Comparison of ENCODE assay signal across 25 mouse cellular contexts in the genomic region with DNA sequence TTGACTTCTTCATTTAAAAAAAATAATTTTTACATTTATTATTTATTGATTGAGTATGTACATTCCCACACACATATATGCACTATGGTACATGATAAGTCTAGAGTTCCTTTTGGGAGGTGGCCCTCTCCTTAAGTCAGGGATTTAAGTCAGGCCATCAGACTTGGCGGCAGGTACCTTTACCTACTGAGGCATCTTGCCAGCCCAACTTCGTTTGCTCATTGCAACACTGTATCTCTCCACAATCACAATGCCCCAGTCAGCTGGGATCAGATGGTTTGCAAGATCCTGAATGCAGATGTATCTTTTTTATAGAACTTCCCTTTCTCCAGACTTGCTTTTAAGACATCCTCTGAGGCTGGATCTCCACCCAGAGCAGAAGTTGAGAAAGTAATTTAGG.
"Had no signal": no experiment of that assay in that cellular context is flagged by ENCODE, and none has a peak within 500 bp of the region (broad histone marks: within the 10 kb centered on the region; RNA-seq: fewer than 3 reads in every experiment).

No protein-coding gene starts in this region.

- DNase-seq: forebrain, postnatal 0 days; gastrocnemius, postnatal 14 days; gastrocnemius, postnatal 36 days; heart, postnatal 10 days; heart, postnatal 4 days; kidney, adult 11 months; kidney, adult 2 months; kidney, adult 9 months; kidney, postnatal 14 days; kidney, postnatal 36 days; layer of hippocampus, adult 9-11 months; liver; liver, embryonic 13.5 days had no signal

- ATAC-seq: forebrain, postnatal 0 days; hindbrain, postnatal 0 days; intestine, embryonic 16.5 days had no signal

- H3K9me3 ChIP-seq: heart, embryonic 10.5 days; hindbrain, embryonic 10.5 days; hindbrain, embryonic 12.5 days; kidney, embryonic 15.5 days; limb, embryonic 10.5 days; limb, embryonic 12.5 days; liver, embryonic 13.5 days had no signal

- H3K4me1 ChIP-seq: heart, embryonic 10.5 days; heart, embryonic 12.5 days; hindbrain, embryonic 10.5 days; hindbrain, embryonic 12.5 days; kidney, embryonic 15.5 days; limb, embryonic 10.5 days; limb, embryonic 12.5 days; liver, embryonic 13.5 days had no signal

- H3K27ac ChIP-seq: heart, embryonic 10.5 days; hindbrain, embryonic 10.5 days; hindbrain, embryonic 12.5 days; hindbrain, embryonic 14.5 days; hindbrain, postnatal 0 days; kidney, embryonic 15.5 days; kidney, postnatal 0 days; left cerebral cortex, adult 2 months; limb, embryonic 10.5 days; limb, embryonic 12.5 days; liver, embryonic 13.5 days had no signal

- H3K4me3 ChIP-seq: heart, embryonic 10.5 days; heart, embryonic 12.5 days; hindbrain, embryonic 10.5 days; hindbrain, embryonic 12.5 days; kidney, embryonic 15.5 days; left cerebral cortex, adult 2 months; limb, embryonic 10.5 days; limb, embryonic 12.5 days; liver, embryonic 13.5 days had no signal

- H3K4me2 ChIP-seq: heart, embryonic 12.5 days; hindbrain, embryonic 12.5 days; hindbrain, embryonic 14.5 days; kidney, embryonic 15.5 days; limb, embryonic 12.5 days; liver, embryonic 13.5 days had no signal

- H3K36me3 ChIP-seq: heart, embryonic 10.5 days; heart, embryonic 12.5 days; hindbrain, embryonic 10.5 days; hindbrain, embryonic 12.5 days; kidney, embryonic 15.5 days; limb, embryonic 10.5 days; limb, embryonic 12.5 days; liver, embryonic 13.5 days had no signal

- H3K9ac ChIP-seq: forebrain, postnatal 0 days; heart, embryonic 12.5 days; hindbrain, embryonic 12.5 days; hindbrain, embryonic 14.5 days; kidney, embryonic 15.5 days; limb, embryonic 12.5 days; liver, embryonic 13.5 days had no signal

- H3K27me3 ChIP-seq: heart, embryonic 12.5 days; hindbrain, embryonic 12.5 days; kidney, embryonic 15.5 days; limb, embryonic 12.5 days; liver, embryonic 13.5 days had no signal
